Mouse (Mus musculus): Measurements from ENCODE around the gene Bcl2l13.

DNA sequence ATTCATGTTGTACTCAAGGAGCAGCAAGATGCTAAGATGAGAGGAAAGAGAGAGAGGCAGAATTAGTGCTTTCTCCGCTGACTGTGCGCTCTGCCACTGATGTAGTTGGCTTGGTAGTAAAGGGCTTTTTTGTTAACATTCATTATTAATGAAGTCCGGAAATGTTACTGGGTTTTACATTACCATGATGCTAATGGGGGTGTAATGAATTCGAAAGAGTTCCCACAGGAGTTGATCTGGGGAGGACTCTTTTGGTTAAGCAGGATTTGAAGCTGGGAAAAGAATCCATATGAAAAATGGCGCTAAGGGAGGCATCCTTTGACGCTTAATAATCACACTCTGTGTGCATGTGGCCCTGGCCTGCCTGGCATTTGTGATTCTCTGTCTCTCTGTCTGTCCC lies 48.4 kb downstream of the Bcl2l13 start:
- no peak for TF ChIP-seq ZNF384 (IDR thresholded peaks at IDR 0.05; ENCODE audit: low read depth, low read length)
- TF ChIP-seq CHD2 (IDR thresholded peaks at IDR 0.05; ENCODE audit: low read depth, low read length), result no peak
- TF ChIP-seq ZC3H11A (IDR thresholded peaks at IDR 0.05; ENCODE audit: borderline replicate concordance, low read depth, low read length), result no peak
- no peak for TF ChIP-seq HCFC1 (IDR thresholded peaks at IDR 0.05; ENCODE audit: borderline replicate concordance, insufficient read depth, low read length)
